20 mouse cellular contexts compared by ENCODE assay signal in the genomic region with DNA sequence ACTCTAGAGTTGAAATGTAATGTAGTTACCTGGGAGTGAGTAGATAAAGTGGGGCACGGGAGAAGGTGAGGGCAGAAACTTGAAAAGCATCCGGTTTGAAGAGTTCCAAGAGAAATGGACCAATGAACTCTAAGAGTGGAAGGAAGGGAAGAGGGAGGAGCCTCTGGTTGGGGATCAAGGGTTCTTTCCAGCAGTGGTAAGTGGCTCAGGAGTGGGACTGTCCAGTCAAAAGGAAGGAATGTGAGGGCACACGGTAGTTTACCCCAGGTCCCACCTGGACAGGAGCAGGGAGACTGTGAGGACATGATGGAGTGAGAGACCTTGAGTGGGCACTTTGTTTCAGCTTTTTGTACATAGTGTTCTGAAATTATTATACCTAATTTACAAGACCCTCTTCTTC.
DNase-seq lines count a peak whose midpoint lies in the region; ATAC-seq and TF ChIP-seq lines count a peak whose summit lies in the region.
"Had no signal": no experiment of that assay in that cellular context is flagged by ENCODE, and none has a peak within 500 bp of the region (broad histone marks: within the 10 kb centered on the region; RNA-seq: fewer than 3 reads in every experiment).

No protein-coding gene starts in this region.

- H3K9ac ChIP-seq in lung, embryonic 16.5 days (ENCODE audit: low read length), result no peak overlapping the region
- no peak overlapping the region for H3K9ac ChIP-seq in lung, postnatal 0 days (replicated peaks; ENCODE audit: low read depth)
- no peak overlapping the region for H3K9ac ChIP-seq in heart, embryonic 12.5 days
- no peak overlapping the region for H3K9ac ChIP-seq in stomach, postnatal 0 days (ENCODE audit: low read length)
- H3K9ac ChIP-seq: embryonic facial prominence, embryonic 12.5 days; forebrain, embryonic 13.5 days; forebrain, embryonic 15.5 days had no signal

- H3K36me3 ChIP-seq in lung, embryonic 16.5 days (ENCODE audit: control insufficient read depth, insufficient read depth, low read length), result no peaks in the 10 kb centered on the region
- H3K36me3 ChIP-seq in lung, postnatal 0 days (ENCODE audit: insufficient read depth, low read length), result no peaks in the 10 kb centered on the region
- H3K36me3 ChIP-seq in heart, embryonic 12.5 days, result peaks cover 7% of the 10 kb centered on the region; the same call in 1 of the 2 replicates
- H3K36me3 ChIP-seq in stomach, postnatal 0 days (ENCODE audit: control insufficient read depth, insufficient read depth, low read length), result no peaks in the 10 kb centered on the region
- H3K36me3 ChIP-seq: forebrain, embryonic 15.5 days had no signal

- WGBS in lung, embryonic 16.5 days, result 45% methylated on average over 3 of the region's 3 CpGs
- WGBS in lung, postnatal 0 days, result 47% methylated on average over 3 of the region's 3 CpGs
- 75% methylated on average over 3 of the region's 3 CpGs for WGBS in heart, embryonic 12.5 days
- WGBS in stomach, postnatal 0 days, result 58% methylated on average over 3 of the region's 3 CpGs

- H3K9me3 ChIP-seq in lung, embryonic 16.5 days (ENCODE audit: control insufficient read depth, low read length), result no peaks in the 10 kb centered on the region
- H3K9me3 ChIP-seq in lung, postnatal 0 days (ENCODE audit: low read length), result no peaks in the 10 kb centered on the region
- no peaks in the 10 kb centered on the region for H3K9me3 ChIP-seq in heart, embryonic 12.5 days (replicated peaks)
- H3K9me3 ChIP-seq in stomach, postnatal 0 days (ENCODE audit: control insufficient read depth, low read length), result no peaks in the 10 kb centered on the region
- H3K9me3 ChIP-seq: embryonic facial prominence, embryonic 10.5 days; embryonic facial prominence, embryonic 12.5 days; forebrain, embryonic 13.5 days; forebrain, embryonic 15.5 days had no signal

- no peak for TF ChIP-seq CTCF in lung, postnatal 0 days (IDR thresholded peaks at IDR 0.05)
- no peak for TF ChIP-seq CTCF in stomach, postnatal 0 days (IDR thresholded peaks at IDR 0.05; ENCODE audit: low read depth)

- TF ChIP-seq EP300 in lung, postnatal 0 days (IDR thresholded peaks at IDR 0.05), result peak; percentile 49; the same call in 1 of the 2 replicates
- TF ChIP-seq EP300 in stomach, postnatal 0 days (optimal IDR thresholded peaks at IDR 0.05), result no peak

- DNase-seq in lung, postnatal 0 days (ENCODE audit: low spot score), result peak; percentile 78
- peak; percentile 11 for DNase-seq in lung, postnatal 14 days
- peak; percentile 56 for DNase-seq in lung, postnatal 36 days
- no peak for DNase-seq in natural killer cell, adult 2 months (ENCODE audit: low spot score in 2 of 2)
- DNase-seq in stomach, postnatal 0 days (ENCODE audit: low spot score), result no peak
- DNase-seq in gastrocnemius, postnatal 4 days (ENCODE audit: low spot score in 2 of 2), result no peak
- DNase-seq: adrenal gland, adult 8-10 months; adrenal gland, postnatal 14 days; adrenal gland, postnatal 36 days; cerebellum, adult 11-12 months; cerebellum, adult 2 months; cerebellum, adult 9-10 months; cerebellum, postnatal 10 days; cerebellum, postnatal 25 days had no signal

- H3K4me2 ChIP-seq in lung, embryonic 16.5 days (ENCODE audit: low read depth, low read length), result no peak overlapping the region
- H3K4me2 ChIP-seq in lung, postnatal 0 days (replicated peaks; ENCODE audit: low read depth, low read length), result no peak overlapping the region
- H3K4me2 ChIP-seq in heart, embryonic 12.5 days, result no peak overlapping the region
- H3K4me2 ChIP-seq in stomach, postnatal 0 days (replicated peaks; ENCODE audit: low read depth), result no peak overlapping the region
- H3K4me2 ChIP-seq: embryonic facial prominence, embryonic 12.5 days; forebrain, embryonic 13.5 days; forebrain, embryonic 15.5 days had no signal

- H3K27me3 ChIP-seq in lung, embryonic 16.5 days (ENCODE audit: control insufficient read depth, insufficient read depth, low read depth, low read length), result no peaks in the 10 kb centered on the region
- no peaks in the 10 kb centered on the region for H3K27me3 ChIP-seq in lung, postnatal 0 days (replicated peaks; ENCODE audit: insufficient read depth, low read length)
- H3K27me3 ChIP-seq in heart, embryonic 12.5 days (replicated peaks), result no peaks in the 10 kb centered on the region
- H3K27me3 ChIP-seq in stomach, postnatal 0 days (ENCODE audit: control insufficient read depth, insufficient read depth, low read length), result no peaks in the 10 kb centered on the region
- H3K27me3 ChIP-seq: embryonic facial prominence, embryonic 12.5 days; forebrain, embryonic 13.5 days; forebrain, embryonic 15.5 days had no signal

- no peak overlapping the region for H3K4me3 ChIP-seq in lung, embryonic 16.5 days (ENCODE audit: low read length)
- no peak overlapping the region for H3K4me3 ChIP-seq in lung, postnatal 0 days (ENCODE audit: low read depth, low read length)
- H3K4me3 ChIP-seq in heart, embryonic 12.5 days, result no peak overlapping the region
- no peak overlapping the region for H3K4me3 ChIP-seq in stomach, postnatal 0 days (ENCODE audit: low read depth, low read length)
- H3K4me3 ChIP-seq: embryonic facial prominence, embryonic 10.5 days; embryonic facial prominence, embryonic 12.5 days; forebrain, embryonic 13.5 days; forebrain, embryonic 15.5 days had no signal

- ATAC-seq in lung, embryonic 16.5 days (ENCODE audit: low read depth), result peak; percentile 56; the same call in 1 of the 2 replicates
- peak; percentile 96 for ATAC-seq in lung, postnatal 0 days
- ATAC-seq in heart, embryonic 12.5 days (ENCODE audit: insufficient number of reproducible peaks, low FRiP score), result no peak
- no peak for ATAC-seq in stomach, postnatal 0 days (ENCODE audit: low FRiP score, low TSS enrichment)
- ATAC-seq: forebrain, embryonic 13.5 days; forebrain, embryonic 15.5 days had no signal

- H3K27ac ChIP-seq in lung, embryonic 16.5 days (ENCODE audit: low read length), result no peak overlapping the region
- H3K27ac ChIP-seq in lung, postnatal 0 days (ENCODE audit: low read length), result no peak overlapping the region
- H3K27ac ChIP-seq in heart, embryonic 12.5 days (ENCODE audit: poor library complexity, severe bottlenecking), result no peak overlapping the region
- no peak overlapping the region for H3K27ac ChIP-seq in stomach, postnatal 0 days (replicated peaks)
- H3K27ac ChIP-seq: embryonic facial prominence, embryonic 10.5 days; embryonic facial prominence, embryonic 12.5 days; forebrain, embryonic 13.5 days; forebrain, embryonic 15.5 days had no signal

- H3K4me1 ChIP-seq in lung, embryonic 16.5 days (replicated peaks; ENCODE audit: control insufficient read depth, insufficient read depth, low read length), result peaks cover 3% of the 10 kb centered on the region; the same call in 1 of the 2 replicates
- H3K4me1 ChIP-seq in lung, postnatal 0 days (ENCODE audit: insufficient read depth, low read depth, low read length), result no peaks in the 10 kb centered on the region
- H3K4me1 ChIP-seq in heart, embryonic 12.5 days (replicated peaks), result peaks cover 15% of the 10 kb centered on the region
- H3K4me1 ChIP-seq in stomach, postnatal 0 days (replicated peaks; ENCODE audit: control insufficient read depth, insufficient read depth), result no peaks in the 10 kb centered on the region
- H3K4me1 ChIP-seq: embryonic facial prominence, embryonic 10.5 days; embryonic facial prominence, embryonic 12.5 days had no signal

Comparison
In these comparisons a context has a peak if more than half of its experiments do, and no peak if none do; other contexts are left out.
1. ATAC-seq: peak in lung, embryonic 16.5 days (single experiment) and lung, postnatal 0 days (single experiment); none in heart, embryonic 12.5 days (single experiment) and stomach, postnatal 0 days (single experiment).
2. DNase-seq: peak in lung, postnatal 0 days (single experiment), lung, postnatal 14 days (single experiment) and lung, postnatal 36 days (single experiment); none in natural killer cell, adult 2 months (0 of 2), stomach, postnatal 0 days (single experiment) and gastrocnemius, postnatal 4 days (0 of 2).